Mouse (Mus musculus) monocyte, adult 5-6 weeks (primary cell): ENCODE results near the gene Sntb2. TPM values are rescaled to one million over a fixed set of nuclear protein-coding genes. Genes with fewer than 3 reads are reported as not detected.
A peak's percentile ranks its signal among the peaks of the same experiment; 100 is the strongest.
"Not testable (repeated sequence)": the region's sequence is repeated elsewhere in the genome, so short reads cannot be mapped to it uniquely, and the experiment has no call there.

Experiments
- ATAC-seq: fragments of 153-309, 156-312 bp; replicated peaks from 2 replicates; pipeline ENCODE4 v1.8.0; 2017; ENCODE audit warnings: mild to moderate bottlenecking; ENCODE audit not compliant: low TSS enrichment, insufficient number of reproducible peaks, severe bottlenecking, poor library complexity, low FRiP score
- total RNA-seq: library from RNA; stranded (forward); fragments of 200-1000, 200-491, 200-594 nt; gene quantifications from 3 replicates; pipeline ENCODE4 v1.2.3, GENCODE M21; 2017

Gene Sntb2
- total RNA-seq, 1 experiment from 2014 or later, result 13.6 TPM

GRCm38 (mm10) chr8:107007795-107008194 lies 72.2 kb downstream of the Sntb2 start:
- ATAC-seq, result no peak

GRCm38 (mm10) chr8:107012666-107013065 lies 77.1 kb downstream of the Sntb2 start:
- ATAC-seq, result no peak

- no peak for ATAC-seq
Measured at GRCm38 (mm10) chr8:107014915-107015314, 79.4 kb downstream of the Sntb2 start.

- ATAC-seq, result no peak
Measured at GRCm38 (mm10) chr8:107023479-107023878, 87.9 kb downstream of the Sntb2 start.

GRCm38 (mm10) chr8:107029310-107029709 lies 93.8 kb downstream of the Sntb2 start:
- ATAC-seq, result no peak

GRCm38 (mm10) chr8:107030058-107030457 lies 94.5 kb downstream of the Sntb2 start:
- peak; percentile 48 for ATAC-seq

GRCm38 (mm10) chr8:107030650-107031576 lies 95.4 kb downstream of the Sntb2 start, which contains the start of gene Vps4a:
Vps4a (plus strand) TSS chr8:107031222.
- ATAC-seq, result peak; percentile 82

GRCm38 (mm10) chr8:107031577-107032090 lies 96.1 kb downstream of the Sntb2 start:
- ATAC-seq, result no peak

GRCm38 (mm10) chr8:107033609-107034008 lies 98.1 kb downstream of the Sntb2 start:
- not testable (repeated sequence) for ATAC-seq

- ATAC-seq, result no peak
Measured at GRCm38 (mm10) chr8:107035641-107036040, 100.1 kb downstream of the Sntb2 start.

- ATAC-seq, result no peak
Measured at GRCm38 (mm10) chr8:107036626-107037025, 101.1 kb downstream of the Sntb2 start.

- ATAC-seq, result no peak
Measured at GRCm38 (mm10) chr8:107040632-107041031, 105.1 kb downstream of the Sntb2 start.

- ATAC-seq, result no peak
Measured at GRCm38 (mm10) chr8:107045478-107045877, 109.9 kb downstream of the Sntb2 start.

- ATAC-seq, result no peak
Measured at GRCm38 (mm10) chr8:107046976-107047375, 111.4 kb downstream of the Sntb2 start.

- peak; percentile 60 for ATAC-seq
Measured at GRCm38 (mm10) chr8:107048061-107048941, 112.8 kb downstream of the Sntb2 start, which contains the start of gene Pdf. Pdf (minus strand) TSS chr8:107048614.

- ATAC-seq, result no peak
Measured at GRCm38 (mm10) chr8:107049480-107049879, 113.9 kb downstream of the Sntb2 start.

- no peak for ATAC-seq
Measured at GRCm38 (mm10) chr8:107052046-107052445, 116.5 kb downstream of the Sntb2 start.

GRCm38 (mm10) chr8:107056076-107056972 lies 120.8 kb downstream of the Sntb2 start, which contains the start of the genes Cog8 and Nip7:
Cog8 (minus strand) TSS chr8:107056689.
Nip7 (plus strand) TSS chr8:107056877.
- peak; percentile 98 for ATAC-seq
